Mouse (Mus musculus): ENCODE measurements around the gene Hist1h4n. TPM values are rescaled to one million over a fixed set of nuclear protein-coding genes. Genes with fewer than 3 reads are reported as not detected.
"Not testable (repeated sequence)": the region's sequence is repeated elsewhere in the genome, so short reads cannot be mapped to it uniquely, and the experiment has no call there.

Hist1h4n gene
- polyA plus RNA-seq, 1 experiment, result 3.2 TPM

DNA sequence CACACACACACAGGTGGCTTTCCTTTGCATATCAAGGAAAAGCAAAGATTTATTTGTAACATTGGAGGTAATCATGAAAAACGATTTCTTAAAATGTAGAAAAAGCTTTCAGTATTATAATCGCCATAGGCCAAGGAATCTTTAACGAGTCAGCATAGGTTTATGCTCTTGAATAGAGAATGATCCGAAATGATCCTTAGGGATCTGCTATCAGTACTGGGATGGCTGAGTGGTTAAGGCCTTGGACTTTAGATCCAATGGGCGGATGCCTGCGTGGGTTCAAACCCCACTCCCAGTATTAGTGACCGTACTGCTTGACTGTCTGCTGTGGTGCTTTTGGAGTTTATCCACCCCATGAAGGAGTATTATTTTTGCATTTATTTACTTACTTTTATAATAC lies 36.4 kb downstream of the Hist1h4n start:
- DNase-seq (ENCODE audit: low spot score), result no peak

DNA sequence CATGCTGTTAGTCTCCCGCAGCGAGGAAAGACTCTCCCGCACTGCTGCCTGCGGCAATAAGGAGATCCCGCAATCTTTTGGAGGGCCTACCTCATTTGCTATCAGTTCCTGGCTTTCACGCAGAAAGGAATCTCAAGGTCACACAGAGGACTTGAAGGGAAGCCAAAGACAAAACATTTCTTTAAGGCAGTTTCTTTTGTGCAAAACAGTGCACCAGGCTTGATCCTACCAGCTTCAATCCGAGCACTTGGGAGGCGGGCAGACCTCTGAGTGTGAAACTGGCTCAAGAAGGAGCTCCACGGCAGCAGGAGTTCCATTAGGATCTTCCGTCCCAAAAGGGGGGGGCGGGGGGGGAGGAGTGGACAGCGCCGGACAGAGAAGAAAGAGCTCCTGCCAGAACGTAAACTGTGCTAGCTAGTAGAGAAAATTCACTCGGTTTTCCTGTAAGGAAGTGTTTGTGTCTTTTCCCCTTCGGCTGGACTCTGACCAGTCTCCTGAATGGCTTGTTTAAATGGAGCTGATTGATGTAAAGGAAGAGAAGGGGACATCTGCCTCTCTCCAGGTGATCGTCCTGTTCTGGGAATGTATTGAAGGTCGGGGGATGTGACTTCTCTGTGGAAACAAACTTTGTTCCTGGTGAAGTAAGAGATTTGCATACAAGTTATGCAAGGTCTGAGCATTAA lies 41.3 kb downstream of the Hist1h4n start:
- no peak for DNase-seq (ENCODE audit: low spot score)

DNA sequence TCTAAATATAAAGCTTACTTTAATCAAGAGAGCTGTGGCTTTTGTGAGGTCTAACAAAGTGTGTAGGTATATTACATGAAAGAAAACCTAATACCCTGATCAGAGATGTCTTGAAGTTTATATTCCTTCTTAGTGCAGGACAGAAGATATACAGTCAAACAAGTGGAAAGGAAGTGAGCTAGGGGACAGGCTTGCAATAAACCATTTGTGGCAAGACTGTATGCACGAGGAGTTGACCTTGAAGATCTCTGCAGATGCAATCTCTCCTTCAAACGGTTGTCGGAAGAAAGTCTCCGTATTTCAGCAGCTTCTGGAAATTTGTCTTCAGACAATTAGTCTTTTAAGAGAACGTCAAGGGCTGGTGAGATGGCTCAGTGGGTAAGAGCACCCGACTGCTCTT lies 42.1 kb downstream of the Hist1h4n start:
- DNase-seq (ENCODE audit: low spot score), result no peak

DNA sequence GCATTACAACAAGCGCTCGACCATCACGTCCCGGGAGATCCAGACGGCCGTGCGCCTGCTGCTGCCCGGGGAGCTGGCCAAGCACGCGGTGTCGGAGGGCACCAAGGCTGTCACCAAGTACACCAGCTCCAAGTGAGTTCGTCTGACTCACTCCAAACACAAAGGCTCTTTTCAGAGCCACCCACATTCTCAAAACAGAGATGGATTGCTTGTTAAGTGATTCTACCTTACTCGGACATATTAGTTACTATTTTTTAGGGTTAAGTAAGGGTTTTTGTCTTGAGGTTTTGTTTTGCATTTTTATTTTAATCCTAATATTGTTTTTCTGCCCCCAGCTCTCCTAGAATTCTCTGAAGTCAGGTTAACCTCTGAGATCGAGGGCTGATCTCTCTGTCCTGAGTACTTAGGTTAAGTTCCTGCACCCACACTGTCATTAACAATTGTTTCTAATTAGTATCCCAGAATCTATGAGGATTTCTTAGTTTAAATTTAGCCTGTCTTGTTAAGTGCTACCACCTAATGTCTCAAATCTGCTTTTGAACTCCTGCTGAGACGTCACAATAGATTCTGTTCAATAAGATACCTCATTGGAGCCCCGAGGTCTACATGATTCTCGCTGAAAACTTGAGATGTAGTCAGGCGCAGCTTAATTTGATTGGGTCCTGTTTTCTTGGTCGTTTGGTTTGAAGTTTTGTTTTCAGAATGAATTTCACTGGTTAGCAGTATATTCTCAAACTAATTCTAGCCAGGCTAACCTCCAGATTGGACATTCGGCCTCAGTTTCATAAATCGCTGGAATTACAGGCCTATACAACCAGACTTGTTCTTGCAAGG lies 44.0 kb downstream of the Hist1h4n start:
- DNase-seq (ENCODE audit: low spot score), result no peak

DNA sequence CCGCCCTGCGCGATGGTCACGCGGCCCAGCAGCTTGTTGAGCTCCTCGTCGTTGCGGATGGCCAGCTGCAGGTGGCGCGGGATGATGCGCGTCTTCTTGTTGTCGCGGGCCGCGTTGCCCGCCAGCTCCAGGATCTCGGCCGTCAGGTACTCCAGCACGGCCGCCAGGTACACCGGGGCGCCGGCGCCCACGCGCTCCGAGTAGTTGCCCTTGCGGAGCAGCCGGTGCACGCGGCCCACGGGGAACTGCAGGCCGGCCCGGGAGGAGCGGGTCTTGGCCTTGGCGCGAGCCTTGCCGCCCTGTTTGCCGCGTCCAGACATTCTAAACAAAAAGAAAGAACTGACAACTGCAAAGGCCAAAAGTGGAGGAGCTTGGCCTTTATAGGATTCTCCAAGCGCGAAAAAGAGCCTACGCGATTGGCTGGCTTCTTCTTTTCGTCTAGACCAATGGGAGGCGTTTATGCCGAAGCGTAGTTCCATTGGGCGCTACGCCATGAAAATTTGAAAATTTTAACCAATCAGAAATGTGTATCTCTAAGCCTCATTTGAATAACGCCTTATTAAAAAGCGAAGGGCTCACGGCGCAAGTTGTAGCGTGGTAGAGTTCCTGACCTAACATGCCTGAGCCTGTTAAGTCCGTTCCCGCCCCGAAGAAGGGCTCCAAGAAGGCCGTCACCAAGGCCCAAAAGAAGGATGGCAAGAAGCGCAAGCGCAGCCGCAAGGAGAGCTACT lies 44.9 kb downstream of the Hist1h4n start, which contains the start of the genes Hist1h2an and Hist1h2bp:
Gene Hist1h2an, minus strand, starts transcription at position 320 of the 731 bp plus-strand sequence.
Gene Hist1h2bp, plus strand, starts transcription at position 563 of the 731 bp plus-strand sequence.
- DNase-seq (ENCODE audit: low spot score), result peak; percentile 52

DNA sequence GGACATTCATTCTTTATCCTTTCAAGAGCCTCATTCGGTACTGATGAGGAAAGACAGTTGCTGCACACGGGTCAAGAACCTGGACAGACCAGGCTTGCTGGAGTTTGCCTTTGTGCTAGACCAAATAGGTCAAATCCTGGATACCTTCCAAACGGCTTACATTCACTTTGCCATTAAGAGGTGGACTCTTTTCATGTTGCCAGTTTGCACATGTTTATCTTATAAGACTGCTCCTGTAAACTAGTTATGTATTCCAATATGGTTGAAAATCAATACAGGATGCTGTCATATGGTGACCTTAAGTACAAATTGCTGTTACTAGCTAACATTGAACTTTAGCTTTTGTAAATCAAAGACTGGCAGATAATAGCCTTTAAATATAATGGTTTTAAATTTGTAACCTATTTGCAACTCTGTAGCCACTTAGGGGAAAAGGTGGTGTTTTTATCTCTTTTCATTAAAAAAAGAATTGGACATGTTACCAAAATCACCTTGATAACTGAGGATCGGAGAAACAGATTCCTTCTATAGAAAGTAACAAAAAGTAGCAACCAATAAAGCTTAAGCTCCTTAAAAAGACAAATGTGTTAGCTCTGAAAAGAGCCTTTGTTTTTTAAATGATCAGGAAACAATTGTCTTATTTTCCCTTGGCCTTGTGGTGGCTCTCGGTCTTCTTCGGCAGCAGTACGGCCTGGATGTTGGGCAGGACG lies 45.7 kb downstream of the Hist1h4n start:
- DNase-seq (ENCODE audit: low spot score), result no peak

DNA sequence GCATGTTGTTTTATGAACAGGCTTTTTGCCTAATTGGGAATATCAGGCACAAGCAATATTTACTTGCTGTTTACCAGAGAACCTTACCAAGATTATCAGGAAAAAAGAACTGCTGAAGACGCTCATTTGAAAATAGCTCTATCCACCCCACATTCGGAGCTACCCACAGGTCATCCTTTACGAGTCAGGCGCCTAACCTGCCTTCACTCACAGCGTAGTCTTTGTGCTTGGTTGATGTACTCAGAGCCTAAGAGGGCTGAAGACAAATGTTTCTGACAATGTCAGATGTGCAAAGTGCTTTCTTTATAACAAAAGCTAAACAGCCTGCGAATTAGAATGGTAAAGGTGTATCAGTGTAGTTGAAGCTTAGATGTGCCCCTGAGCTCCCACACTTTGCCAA lies 47.7 kb downstream of the Hist1h4n start:
- no peak for DNase-seq (ENCODE audit: low spot score)

DNA sequence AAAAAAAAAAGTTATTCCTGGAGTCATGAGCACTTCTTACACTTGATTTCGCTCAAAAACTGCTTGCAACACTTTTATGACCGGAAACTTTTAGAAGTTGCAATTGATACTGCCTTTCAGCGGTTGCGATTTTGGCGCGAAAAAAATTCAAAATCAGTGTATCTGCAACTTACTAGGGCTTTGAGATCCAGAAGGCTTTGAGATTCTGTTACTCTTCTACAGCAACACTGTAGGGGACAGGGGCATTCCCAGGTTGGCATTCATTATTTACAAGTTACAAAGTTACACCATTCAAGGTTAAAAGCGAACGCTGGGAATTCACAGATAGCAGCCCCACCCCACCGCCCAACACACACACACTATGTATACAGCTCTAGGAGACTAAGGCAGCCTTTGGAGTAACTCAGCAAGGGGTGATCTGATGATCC lies 48.2 kb downstream of the Hist1h4n start:
- DNase-seq (ENCODE audit: low spot score), result no peak

DNA sequence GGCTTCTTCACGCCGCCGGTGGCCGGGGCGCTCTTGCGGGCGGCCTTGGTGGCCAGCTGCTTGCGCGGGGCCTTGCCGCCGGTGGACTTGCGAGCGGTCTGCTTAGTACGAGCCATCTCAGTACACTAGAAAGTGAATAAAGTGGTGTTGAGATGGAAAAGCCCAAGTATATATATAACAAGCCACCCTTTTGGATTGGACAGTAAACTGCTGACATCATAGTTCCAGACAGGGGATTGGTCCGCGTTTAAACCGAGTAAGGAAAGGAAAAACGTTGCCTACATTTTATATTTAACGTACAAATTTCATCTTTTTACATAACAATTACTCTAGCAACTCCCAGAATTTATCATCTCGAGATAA lies 48.8 kb downstream of the Hist1h4n start, which contains the start of gene Hist1h3i:
Gene Hist1h3i, minus strand, starts transcription at position 116 of the 363 bp plus-strand sequence.
- DNase-seq (ENCODE audit: low spot score), result no peak

DNA sequence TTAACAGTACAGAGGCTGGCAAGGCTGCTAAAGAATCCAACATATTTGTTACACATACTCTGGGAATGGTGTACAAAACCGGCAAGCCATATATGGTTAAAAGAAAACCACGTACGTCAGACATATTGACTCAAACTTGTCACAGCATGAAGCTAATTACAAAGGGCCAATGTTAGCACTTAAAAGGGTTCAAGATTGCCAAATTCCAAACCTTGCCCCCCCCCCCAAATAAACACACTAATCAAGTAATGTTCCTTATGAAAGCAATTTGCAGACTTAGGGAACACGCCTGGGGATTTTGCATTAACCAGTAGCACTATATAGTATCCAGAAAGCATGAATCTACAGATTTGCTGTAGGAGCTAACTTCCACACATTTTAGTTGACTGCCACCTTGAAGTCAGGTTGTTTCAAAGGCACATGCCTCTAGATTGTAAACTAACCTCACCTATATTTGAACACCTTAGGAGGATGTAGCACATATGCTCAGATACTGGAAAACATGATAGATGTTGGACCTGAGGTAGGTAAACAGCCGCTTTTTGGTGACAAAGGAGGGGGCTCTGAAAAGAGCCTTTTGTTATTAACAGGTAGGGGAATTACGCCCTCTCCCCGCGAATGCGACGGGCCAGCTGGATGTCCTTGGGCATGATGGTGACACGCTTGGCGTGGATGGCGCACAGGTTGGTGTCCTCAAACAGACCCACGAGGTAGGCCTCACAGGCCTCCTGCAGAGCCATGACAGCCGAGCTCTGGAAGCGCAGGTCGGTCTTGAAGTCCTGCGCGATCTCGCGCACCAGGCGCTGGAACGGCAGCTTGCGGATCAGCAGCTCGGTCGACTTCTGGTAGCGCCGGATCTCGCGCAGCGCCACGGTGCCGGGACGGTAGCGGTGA lies 49.4 kb downstream of the Hist1h4n start:
- DNase-seq (ENCODE audit: low spot score), result not testable (repeated sequence)

Other genes with a start within 250 kb of the Hist1h4n start
- gene Olfr1362, start 218.2 kb downstream of the Hist1h4n start, polyA plus RNA-seq (2012; rRNA removed), result not detected in 2 replicates
- not detected in 2 replicates for gene Olfr11, start 189.7 kb downstream of the Hist1h4n start, polyA plus RNA-seq (2012; rRNA removed)
- gene Olfr1361, start 168.8 kb downstream of the Hist1h4n start, polyA plus RNA-seq (2012; rRNA removed), result not detected in 2 replicates
- not detected in 2 replicates for gene Olfr1360, start 154.8 kb downstream of the Hist1h4n start, polyA plus RNA-seq (2012; rRNA removed)
- not detected in 2 replicates for gene Olfr1359, start 134.1 kb downstream of the Hist1h4n start, polyA plus RNA-seq (2012; rRNA removed)
- 0.91 TPM in 1 of 2 replicates, not detected in the other for gene Hist1h2bl, start 116.1 kb downstream of the Hist1h4n start, polyA plus RNA-seq (2012; rRNA removed)
- gene Hist1h2ai, start 115.8 kb downstream of the Hist1h4n start, polyA plus RNA-seq (2012; rRNA removed), result not detected in 2 replicates
- not detected in 2 replicates for gene Hist1h3h, start 114.5 kb downstream of the Hist1h4n start, polyA plus RNA-seq (2012; rRNA removed)
- 0.25 TPM in 1 of 2 replicates, not detected in the other for gene Hist1h2bm, start 110.2 kb downstream of the Hist1h4n start, polyA plus RNA-seq (2012; rRNA removed)
- gene Hist1h4j, start 97.1 kb downstream of the Hist1h4n start, polyA plus RNA-seq (2012; rRNA removed), result 1.2 and 1.7 TPM in 2 replicates
- gene Hist1h4k, start 81.7 kb downstream of the Hist1h4n start, polyA plus RNA-seq (2012; rRNA removed), result 1.4 and 1.5 TPM in 2 replicates
- 0.28 TPM in 1 of 2 replicates, not detected in the other for gene Hist1h2ak, start 78.4 kb downstream of the Hist1h4n start, polyA plus RNA-seq (2012; rRNA removed)
- gene Hist1h2bn, start 78.1 kb downstream of the Hist1h4n start, polyA plus RNA-seq (2012; rRNA removed), result 0.96 and 1.9 TPM in 2 replicates
- gene Hist1h1b, start 51.6 kb downstream of the Hist1h4n start, polyA plus RNA-seq (2012; rRNA removed), result 0.39 and 0.44 TPM in 2 replicates
- gene Hist1h3i, start 48.8 kb downstream of the Hist1h4n start, polyA plus RNA-seq (2012; rRNA removed), result 0.65 and 0.96 TPM in 2 replicates
- not detected in 2 replicates for gene Hist1h2an, start 45.0 kb downstream of the Hist1h4n start, polyA plus RNA-seq (2012; rRNA removed)
- gene Hist1h2bp, start 44.7 kb downstream of the Hist1h4n start, polyA plus RNA-seq (2012; rRNA removed), result 0.16 TPM in 1 of 2 replicates, not detected in the other
- gene Hist1h2bq, start 22.0 kb downstream of the Hist1h4n start, polyA plus RNA-seq (2012; rRNA removed), result 2.7 TPM in 2 replicates
- gene Hist1h2ao, start 21.7 kb downstream of the Hist1h4n start, polyA plus RNA-seq (2012; rRNA removed), result not detected in 2 replicates
- gene Hist1h4m, start 20.4 kb downstream of the Hist1h4n start, polyA plus RNA-seq (2012; rRNA removed), result not detected in 2 replicates
- 0.54 and 1.5 TPM in 2 replicates for gene Hist1h2ap, start 1.3 kb upstream of the Hist1h4n start, polyA plus RNA-seq (2012; rRNA removed)
- gene Hist1h2br, start 1.5 kb upstream of the Hist1h4n start, polyA plus RNA-seq (2012; rRNA removed), result 0.73 and 0.88 TPM in 2 replicates
- gene Zfp184, start 112.9 kb upstream of the Hist1h4n start, polyA plus RNA-seq (2012; rRNA removed), result 1.7 TPM in 2 replicates
- gene Pom121l2, start 149.0 kb upstream of the Hist1h4n start, polyA plus RNA-seq (2012; rRNA removed), result not detected in 2 replicates
- gene Prss16, start 177.5 kb upstream of the Hist1h4n start, polyA plus RNA-seq (2012; rRNA removed), result 0.52 and 0.73 TPM in 2 replicates
- 0.46 TPM in 1 of 2 replicates, not detected in the other for gene Hist1h2ah, start 203.4 kb upstream of the Hist1h4n start, polyA plus RNA-seq (2012; rRNA removed)
- 0.18 and 0.74 TPM in 2 replicates for gene Hist1h2bk, start 203.7 kb upstream of the Hist1h4n start, polyA plus RNA-seq (2012; rRNA removed)
- 3.2 and 4.3 TPM in 2 replicates for gene Hist1h4i, start 209.2 kb upstream of the Hist1h4n start, polyA plus RNA-seq (2012; rRNA removed)
- 0.50 and 0.56 TPM in 2 replicates for gene Hist1h2ag, start 210.7 kb upstream of the Hist1h4n start, polyA plus RNA-seq (2012; rRNA removed)
- 0.65 and 1.6 TPM in 2 replicates for gene Hist1h2bj, start 211.0 kb upstream of the Hist1h4n start, polyA plus RNA-seq (2012; rRNA removed)